In genomic region chr9:60276351-60276750, GRCm38 (mm10) we compare ENCODE assay signal across 8 mouse cellular contexts.
A peak's percentile ranks its signal among the peaks of the same experiment; 100 is the strongest.
DNase-seq lines count a peak whose midpoint lies in the region; ATAC-seq lines count a peak whose summit lies in the region.

No protein-coding gene starts in this region.

- H3K9ac ChIP-seq in intestine, embryonic 14.5 days (ENCODE audit: low read length): no peak overlapping the region
- no peak overlapping the region for H3K9ac ChIP-seq in intestine, embryonic 15.5 days
- H3K9ac ChIP-seq in forebrain, embryonic 12.5 days: no peak overlapping the region

- no peaks in the 10 kb centered on the region for H3K36me3 ChIP-seq in intestine, embryonic 14.5 days (ENCODE audit: control insufficient read depth, insufficient read depth, low read length)
- H3K36me3 ChIP-seq in intestine, embryonic 15.5 days: no peaks in the 10 kb centered on the region
- H3K36me3 ChIP-seq in forebrain, embryonic 12.5 days (replicated peaks): no peaks in the 10 kb centered on the region

- H3K4me1 ChIP-seq in intestine, embryonic 14.5 days (replicated peaks; ENCODE audit: control insufficient read depth, insufficient read depth, low read length): peaks cover 24% of the 10 kb centered on the region
- H3K4me1 ChIP-seq in intestine, embryonic 15.5 days (replicated peaks): peaks cover 9% of the 10 kb centered on the region; the same call in 1 of the 2 replicates
- peaks cover 33% of the 10 kb centered on the region for H3K4me1 ChIP-seq in forebrain, embryonic 12.5 days

- H3K9me3 ChIP-seq in intestine, embryonic 14.5 days (ENCODE audit: control insufficient read depth, low read length): no peaks in the 10 kb centered on the region
- H3K9me3 ChIP-seq in intestine, embryonic 15.5 days: no peaks in the 10 kb centered on the region
- no peaks in the 10 kb centered on the region for H3K9me3 ChIP-seq in forebrain, embryonic 12.5 days

- 0 out of 2 replicates have a peak, but pooled peaks have one; percentile 32 for ATAC-seq in intestine, embryonic 14.5 days (replicated peaks; ENCODE audit: low FRiP score, low TSS enrichment, low read depth)
- ATAC-seq in intestine, embryonic 15.5 days: no peak
- 0 out of 2 replicates have a peak, but pooled peaks have one; percentile 44 for ATAC-seq in forebrain, embryonic 12.5 days (ENCODE audit: low FRiP score)
- ATAC-seq in CD4-positive, CD25-positive, alpha-beta regulatory T cell, adult 4 months: no peak

- H3K27me3 ChIP-seq in intestine, embryonic 14.5 days (replicated peaks; ENCODE audit: control insufficient read depth, insufficient read depth, low read length): no peaks in the 10 kb centered on the region
- no peaks in the 10 kb centered on the region for H3K27me3 ChIP-seq in intestine, embryonic 15.5 days (replicated peaks)
- peaks cover 68% of the 10 kb centered on the region for H3K27me3 ChIP-seq in forebrain, embryonic 12.5 days

- no peak overlapping the region for H3K4me2 ChIP-seq in intestine, embryonic 14.5 days (ENCODE audit: low read length)
- H3K4me2 ChIP-seq in intestine, embryonic 15.5 days (replicated peaks): no peak overlapping the region
- H3K4me2 ChIP-seq in forebrain, embryonic 12.5 days: 0 out of 2 replicates have a peak overlapping the region, but pooled peaks have one; percentile 25

- H3K27ac ChIP-seq in intestine, embryonic 14.5 days (ENCODE audit: low read depth): peak overlapping the region; percentile 14; the same call in 1 of the 2 replicates
- no peak overlapping the region for H3K27ac ChIP-seq in intestine, embryonic 15.5 days
- H3K27ac ChIP-seq in forebrain, embryonic 12.5 days: no peak overlapping the region

- no peak overlapping the region for H3K4me3 ChIP-seq in intestine, embryonic 14.5 days (ENCODE audit: low read depth, low read length)
- H3K4me3 ChIP-seq in intestine, embryonic 15.5 days (replicated peaks): no peak overlapping the region
- no peak overlapping the region for H3K4me3 ChIP-seq in forebrain, embryonic 12.5 days (replicated peaks)

- no peak for DNase-seq in intestine, embryonic 14.5 days (ENCODE audit: low spot score)
- DNase-seq in NIH3T3 (ENCODE audit: low read depth): peak; percentile 8
- DNase-seq in kidney, postnatal 25 days: peak; percentile 44 to 58
- no peak for DNase-seq in ovary, postnatal 14 days (ENCODE audit: low spot score)
- no peak for DNase-seq in cerebellum, adult 8-10 months

- 15% methylated on average over 5 of the region's 5 CpGs for WGBS in intestine, embryonic 14.5 days
- 31% methylated on average over 5 of the region's 5 CpGs for whole genome bisulfite sequencing in intestine, embryonic 15.5 days
- WGBS in forebrain, embryonic 12.5 days: 18% methylated on average over 5 of the region's 5 CpGs

Comparison
In these comparisons a context has a peak if more than half of its experiments do, and no peak if none do; other contexts are left out.
1. ATAC-seq: peak in intestine, embryonic 14.5 days (single experiment) and forebrain, embryonic 12.5 days (single experiment); none in intestine, embryonic 15.5 days (single experiment) and CD4-positive, CD25-positive, alpha-beta regulatory T cell, adult 4 months (single experiment).
2. DNase-seq: peak in NIH3T3 (single experiment) and kidney, postnatal 25 days (2 of 2); none in intestine, embryonic 14.5 days (single experiment), ovary, postnatal 14 days (single experiment) and cerebellum, adult 8-10 months (single experiment).